Mouse (Mus musculus) olfactory bulb, adult 2 months (tissue): Measurements from ENCODE around the gene Nlgn2. TPM values are rescaled to one million over a fixed set of nuclear protein-coding genes. Genes with fewer than 3 reads are reported as not detected.

ENCODE experiments used
- H3K27ac ChIP-seq: fragments of 200-500 bp; 2 replicates; pipeline ENCODE4 v1.5.1; 2012; ENCODE audit warnings: low read depth, low read length; ENCODE audit not compliant: insufficient read depth
- H3K4me1 ChIP-seq: fragments of 200-500 bp; 2 replicates; pipeline ENCODE4 v1.6.1; 2012; ENCODE audit warnings: low read length; ENCODE audit not compliant: control insufficient read depth, insufficient read depth
- H3K4me3 ChIP-seq: fragments of 200-500 bp; 2 replicates; pipeline ENCODE4 v1.5.1; 2012; ENCODE audit warnings: mild to moderate bottlenecking, low read depth, low read length, moderate library complexity; ENCODE audit not compliant: insufficient read depth
- CTCF ChIP-seq: fragments of 200-500 bp; IDR thresholded peaks from 2 replicates; pipeline ENCODE4 v1.5.1; 2012; ENCODE audit warnings: low read depth, mild to moderate bottlenecking, low read length, moderate library complexity; ENCODE audit not compliant: insufficient read depth
- POLR2A ChIP-seq: fragments of 200-500 bp; IDR thresholded peaks from 2 replicates; pipeline ENCODE4 v1.6.1; 2012; ENCODE audit warnings: mild to moderate bottlenecking, low read depth, low read length, moderate library complexity; ENCODE audit not compliant: insufficient read depth
- WGBS: fragments of 180-500 bp; shearing (Covaris S2); methylation state at CpG from one replicate; pipeline ENCODE4 v1.1.7; 2018; 5-methylcytosine and 5-hydroxymethylcytosine counted together
- polyA plus RNA-seq: library from polyadenylated mRNA; stranded (reverse); fragments of >200 nt; gene quantifications from 2 replicates; pipeline ENCODE4 v1.2.4, GENCODE M21; 2012; ENCODE audit warnings: low replicate concordance; ENCODE audit not compliant: missing spikeins, insufficient read depth, insufficient read length

Gene Nlgn2
- polyA plus RNA-seq, result 82.2 TPM in 1 of 2 replicates, not detected in the other

GRCm38 (mm10) chr11:69837604-69837951, at the start of gene Nlgn2:
Nlgn2 (minus strand) TSS chr11:69837784.
- TF ChIP-seq CTCF, result no peak
- peak; percentile 74 for TF ChIP-seq POLR2A
- Histone ChIP-seq H3K4me3 (peak within 1 kb of the TSS; percentile 89), H3K27ac (peak within 1 kb of the TSS; percentile 84), H3K4me1 (peaks cover 28% of the 10 kb centered on the region)
- WGBS, result under 1% methylated on average over 31 of the region's 32 CpGs

DNA sequence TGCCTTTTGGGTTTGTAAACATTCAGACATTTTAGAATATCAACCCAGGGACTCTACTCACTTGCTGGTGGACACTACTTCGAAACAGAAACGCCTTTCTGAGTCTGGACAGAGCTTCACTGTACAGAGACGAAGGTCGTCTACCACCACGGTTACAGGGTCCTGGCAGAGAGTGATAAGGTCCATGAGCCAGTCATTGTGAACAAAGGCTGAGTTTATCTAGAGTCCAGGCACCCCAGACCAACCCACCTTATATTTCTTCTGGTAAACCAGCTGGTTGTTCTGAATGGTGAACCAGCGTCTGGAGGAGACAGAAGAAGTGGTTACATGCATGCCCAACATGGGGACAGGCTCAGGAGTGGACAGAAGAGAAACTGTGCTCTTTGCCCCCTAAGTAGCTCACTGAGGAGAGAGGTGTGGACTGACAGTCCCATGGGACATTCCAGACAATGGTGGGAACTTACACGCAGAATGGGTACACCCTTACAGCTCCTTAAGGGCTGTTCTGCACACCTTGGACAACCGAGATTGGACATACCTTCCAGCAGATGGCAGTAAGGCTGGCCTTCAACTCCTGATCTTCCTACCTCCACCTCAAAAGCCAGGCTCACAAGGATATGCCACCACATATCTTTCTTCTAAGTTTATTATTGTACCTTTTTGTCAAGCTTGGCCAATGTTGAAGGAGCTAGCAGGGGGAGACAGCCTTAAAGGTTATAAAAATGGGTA, 49.5 kb upstream of the Nlgn2 start:
- WGBS, result 68% methylated on average over 8 of the region's 8 CpGs
- H3K4me1 ChIP-seq, result no peaks in the 10 kb centered on the region
- H3K4me3 ChIP-seq, result no peak overlapping the region
- TF ChIP-seq CTCF (no peak), POLR2A (no peak)
- no peak overlapping the region for H3K27ac ChIP-seq

DNA sequence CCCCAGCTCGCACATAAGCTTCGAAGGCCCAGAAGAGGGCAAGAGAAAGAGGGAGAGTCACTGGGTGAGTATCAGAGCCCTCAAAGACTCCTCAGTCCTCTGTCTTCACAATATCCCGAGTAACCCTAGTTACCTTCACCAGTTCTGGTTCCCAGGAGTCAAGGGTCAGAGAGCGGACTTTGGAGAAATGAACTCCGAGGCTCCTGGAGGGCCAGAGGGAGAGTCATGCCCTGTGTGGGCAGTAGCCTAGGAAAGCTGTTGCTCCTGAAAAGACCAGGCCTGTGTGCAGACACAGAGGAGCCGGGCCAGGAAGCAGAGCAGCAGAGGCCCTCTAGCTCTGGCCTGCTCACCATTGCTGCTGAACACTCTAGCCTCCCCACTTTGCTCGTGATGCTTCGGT, 47.1 kb upstream of the Nlgn2 start:
- 86% methylated on average over 8 of the region's 8 CpGs for WGBS
- TF ChIP-seq CTCF, result no peak
- no peak for TF ChIP-seq POLR2A
- no peak overlapping the region for H3K4me3 ChIP-seq
- H3K27ac ChIP-seq, result no peak overlapping the region
- peaks cover 11% of the 10 kb centered on the region for H3K4me1 ChIP-seq

DNA sequence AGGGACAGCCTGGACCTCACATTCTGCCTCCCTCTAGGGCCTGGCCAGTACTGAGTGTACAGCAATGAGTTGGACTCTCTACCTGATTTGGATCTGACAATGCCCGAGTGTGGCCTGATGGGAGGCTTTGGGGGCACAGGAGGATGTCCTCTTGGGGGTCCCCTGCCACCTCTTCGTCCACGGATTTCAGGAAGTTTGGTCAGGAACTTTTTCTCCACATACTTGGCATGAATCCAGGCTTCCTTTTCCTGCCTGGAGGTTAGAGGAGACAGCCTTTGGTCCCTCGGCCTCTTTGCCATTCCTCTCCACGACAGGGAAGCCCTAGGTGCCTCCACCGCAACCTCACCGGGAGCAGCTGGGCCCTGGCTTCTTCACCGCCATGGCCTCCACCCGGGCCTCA, 46.7 kb upstream of the Nlgn2 start:
- peaks cover 11% of the 10 kb centered on the region for H3K4me1 ChIP-seq
- WGBS, result 79% methylated on average over 9 of the region's 9 CpGs

GRCm38 (mm10) chr11:69883527-69884151, 46.1 kb upstream of the Nlgn2 start:
- TF ChIP-seq POLR2A (no peak), CTCF (no peak)
- H3K27ac ChIP-seq, result no peak overlapping the region
- peaks cover 12% of the 10 kb centered on the region for H3K4me1 ChIP-seq
- WGBS, result 82% methylated on average over 8 of the region's 8 CpGs
- no peak overlapping the region for H3K4me3 ChIP-seq

More for the DNA sequence above, 46.7 kb upstream of the Nlgn2 start:
- no peak overlapping the region for H3K27ac ChIP-seq
- H3K4me3 ChIP-seq, result no peak overlapping the region
- TF ChIP-seq POLR2A, result no peak
- no peak for TF ChIP-seq CTCF

DNA sequence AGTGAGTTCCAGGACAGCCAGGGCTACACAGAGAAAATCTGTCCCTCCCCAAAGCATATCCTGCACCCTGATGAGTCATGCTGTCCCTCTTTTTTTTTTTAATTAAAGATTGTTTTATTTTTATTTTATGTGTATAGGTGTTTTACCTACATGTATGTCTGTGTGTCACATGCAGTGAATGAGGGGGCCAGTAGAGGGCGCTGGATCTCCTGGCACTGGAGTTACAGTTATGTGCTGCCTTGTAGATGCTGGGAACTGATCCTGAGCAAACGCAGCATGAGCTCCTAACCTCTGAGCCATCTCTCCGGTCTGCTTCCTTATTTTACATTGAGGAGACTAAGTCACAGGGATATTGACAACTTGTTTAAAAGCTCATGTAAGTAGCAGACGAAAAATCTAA, 45.5 kb upstream of the Nlgn2 start:
- H3K27ac ChIP-seq, result no peak overlapping the region
- 68% methylated on average over 4 of the region's 4 CpGs for WGBS
- peaks cover 13% of the 10 kb centered on the region for H3K4me1 ChIP-seq
- no peak overlapping the region for H3K4me3 ChIP-seq
- TF ChIP-seq CTCF (no peak), POLR2A (no peak)

- H3K27ac ChIP-seq, result no peak overlapping the region
- H3K4me3 ChIP-seq, result peak overlapping the region; percentile 48; the same call in 1 of the 2 replicates
- H3K4me1 ChIP-seq, result peaks cover 18% of the 10 kb centered on the region
- TF ChIP-seq CTCF (no peak), POLR2A (no peak)
- WGBS, result 58% methylated on average over 21 of the region's 21 CpGs
Measured at GRCm38 (mm10) chr11:69881787-69882670, 44.4 kb upstream of the Nlgn2 start.

GRCm38 (mm10) chr11:69880853-69881603, 43.4 kb upstream of the Nlgn2 start, which contains the start of gene Kctd11:
Kctd11 (minus strand) TSS chr11:69881406.
- TF ChIP-seq CTCF (no peak), POLR2A (no peak)
- Histone ChIP-seq H3K4me3 (peak within 1 kb of the TSS; percentile 48), H3K4me1 (peaks cover 22% of the 10 kb centered on the region), H3K27ac (peak within 1 kb of the TSS; percentile 17; the same call in 1 of the 2 replicates)
- under 1% methylated on average over 46 of the region's 46 CpGs for WGBS
